Mouse (Mus musculus) liver, embryonic 11.5 days (tissue): ENCODE data around the gene Aptx. TPM values are rescaled to one million over a fixed set of nuclear protein-coding genes. Genes with fewer than 3 reads are reported as not detected.

Experiments used
- ATAC-seq: fragments of 200-750 bp; cut with Nextera tagmentation; replicated peaks from 2 replicates; pipeline ENCODE4 v1.8.0; 2017; ENCODE audit warnings: moderate number of reproducible peaks, mild to moderate bottlenecking, moderate TSS enrichment, moderate library complexity; ENCODE audit not compliant: low FRiP score
- DNase-seq: peaks from one replicate; pipeline ENCODE4 v3.0.0-alpha.2; 2017; ENCODE audit warnings: low spot score
- H3K27ac ChIP-seq: fragments of 300-500 bp; sonication (generic); 2 replicates; pipeline ENCODE4 v1.5.1; 2014; ENCODE audit warnings: mild to moderate bottlenecking, low read depth, low read length, control low read depth
- H3K27me3 ChIP-seq: fragments of 300-500 bp; sonication (generic); replicated peaks from 2 replicates; pipeline ENCODE4 v1.6.1; 2014; ENCODE audit warnings: low read length, mixed read lengths; ENCODE audit not compliant: control insufficient read depth, insufficient read depth
- H3K36me3 ChIP-seq: fragments of 300-500 bp; sonication (generic); 2 replicates; pipeline ENCODE4 v1.6.1; 2014; ENCODE audit warnings: mild to moderate bottlenecking, low read length, moderate library complexity, mixed read lengths; ENCODE audit not compliant: control insufficient read depth, insufficient read depth
- H3K4me1 ChIP-seq: fragments of 300-500 bp; sonication (generic); replicated peaks from 2 replicates; pipeline ENCODE4 v1.6.1; 2014; ENCODE audit warnings: low read length, mixed read lengths; ENCODE audit not compliant: control insufficient read depth, insufficient read depth
- H3K4me2 ChIP-seq: fragments of 300-500 bp; sonication (generic); 2 replicates; pipeline ENCODE4 v1.6.1; 2014; ENCODE audit warnings: mild to moderate bottlenecking, control low read depth, moderate library complexity
- H3K4me3 ChIP-seq: fragments of 300-500 bp; sonication (generic); 2 replicates; pipeline ENCODE4 v1.5.1; 2014; ENCODE audit warnings: low read depth, low read length, control low read depth
- H3K9ac ChIP-seq: fragments of 300-500 bp; sonication (generic); 2 replicates; pipeline ENCODE4 v1.6.1; 2014; ENCODE audit warnings: low read depth, low read length, control low read depth
- H3K9me3 ChIP-seq: fragments of 300-500 bp; sonication (generic); 2 replicates; pipeline ENCODE4 v1.6.1; 2016; ENCODE audit warnings: low read length, inconsistent platforms, mixed read lengths; ENCODE audit not compliant: control insufficient read depth
- WGBS: fragments of 180-500 bp; shearing (Covaris S2); extraction: QIAGEN DNeasy Blood & Tissue Kit; methylation state at CpG from one replicate; pipeline ENCODE4 v1.1.7; 2014; 5-methylcytosine and 5-hydroxymethylcytosine counted together
- polyA plus RNA-seq: library from polyadenylated mRNA; unstranded; fragments of >200 nt; fragmentation: Nextera tagmentation; extraction: Ambion mirVana; gene quantifications from 2 replicates; pipeline ENCODE4 v1.2.1, GENCODE M21; 2014

The Aptx gene
- 21.2 and 23.4 TPM in 2 replicates for polyA plus RNA-seq

DNA sequence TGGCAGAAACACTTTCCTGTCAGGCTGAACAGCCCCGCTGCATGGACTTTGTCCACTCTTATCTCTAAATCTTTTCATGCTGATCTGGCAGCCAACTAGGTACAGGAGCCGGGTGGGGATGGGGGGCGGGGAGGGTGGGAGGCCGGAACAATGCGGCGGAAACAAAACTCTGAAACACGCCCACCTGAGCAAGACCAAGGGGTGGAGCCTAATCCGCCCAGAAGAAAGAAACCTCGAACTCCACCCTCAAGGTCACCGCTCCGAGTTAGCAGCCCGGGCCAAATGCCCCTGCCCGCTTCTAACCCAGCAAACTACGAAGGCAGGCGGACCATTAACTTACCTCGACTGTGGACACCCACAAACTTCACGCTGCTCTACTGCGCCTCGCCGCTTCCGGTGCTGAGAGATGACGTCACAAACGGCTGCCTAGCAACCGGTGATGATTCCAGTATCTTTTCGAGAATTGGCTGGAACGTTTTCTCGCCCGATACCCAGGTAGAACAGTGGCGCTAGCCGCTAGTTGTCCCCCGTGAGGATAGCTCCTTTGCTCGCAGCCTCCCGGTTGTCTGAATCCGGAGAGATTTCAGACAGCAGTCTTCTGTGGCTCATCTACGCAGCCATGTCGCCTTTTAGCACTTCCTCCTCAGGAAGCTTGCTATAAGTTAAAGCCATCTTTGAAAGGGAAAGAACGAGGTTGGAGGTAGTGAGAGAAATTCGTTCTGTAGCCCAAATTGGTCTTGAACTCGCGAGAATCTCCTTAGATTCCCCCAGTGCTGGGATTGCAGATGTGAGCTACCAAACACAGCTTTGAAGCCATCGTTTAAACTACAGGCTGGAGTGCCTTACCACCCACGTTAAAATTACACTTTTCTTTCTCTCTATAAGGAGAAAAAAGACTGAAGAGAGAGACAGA lies at the start of gene Aptx:
Aptx (minus strand) TSS at position 398 of the 913 bp plus-strand sequence.
- H3K4me3 ChIP-seq = peak within 1 kb of the TSS; percentile 62
- under 1% methylated on average over 42 of the region's 42 CpGs for WGBS
- H3K4me2 ChIP-seq = peak within 1 kb of the TSS; percentile 68
- H3K4me1 ChIP-seq = peaks cover 18% of the 10 kb centered on the region
- DNase-seq (peak; percentile 96), ATAC-seq (peak; percentile 91)
- H3K27me3 ChIP-seq = no peaks in the 10 kb centered on the region
- no peaks in the 10 kb centered on the region for H3K36me3 ChIP-seq
- H3K9ac ChIP-seq = peak within 1 kb of the TSS; percentile 70
- H3K9me3 ChIP-seq = no peaks in the 10 kb centered on the region
- peak within 1 kb of the TSS; percentile 93 for H3K27ac ChIP-seq

GRCm38 (mm10) chr4:40735351-40735750 lies 32.4 kb upstream of the Aptx start:
- ATAC-seq = 0 out of 2 replicates have a peak, but pooled peaks have one; percentile 9

DNA sequence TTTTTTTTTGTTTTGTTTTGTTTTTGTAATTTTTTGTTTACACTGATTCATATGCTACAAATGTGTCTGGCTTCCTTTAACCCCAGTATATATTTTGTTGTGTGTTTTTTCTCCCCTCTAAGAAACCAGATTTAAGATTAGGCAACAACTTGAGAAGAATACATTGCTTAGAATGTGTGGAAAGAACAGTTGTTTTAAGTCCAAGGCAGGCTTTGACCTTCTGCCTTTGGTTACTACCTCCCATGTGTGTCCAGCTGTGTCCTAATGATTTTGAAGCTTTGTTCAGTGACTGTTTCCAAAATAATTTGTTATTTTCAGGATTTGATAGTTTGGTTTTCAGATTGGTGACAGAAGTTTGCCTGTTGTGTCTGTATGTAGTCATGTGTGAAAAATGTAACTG lies 28.3 kb upstream of the Aptx start:
- Histone ChIP-seq H3K4me2 (no peak overlapping the region), H3K4me1 (peaks cover 7% of the 10 kb centered on the region; the same call in 1 of the 2 replicates), H3K27me3 (no peaks in the 10 kb centered on the region), H3K4me3 (no peak overlapping the region), H3K9ac (no peak overlapping the region), H3K9me3 (no peaks in the 10 kb centered on the region), H3K27ac (no peak overlapping the region), H3K36me3 (peaks cover 51% of the 10 kb centered on the region)
- ATAC-seq (no peak), DNase-seq (no peak)

More at GRCm38 (mm10) chr4:40735351-40735750, 32.4 kb upstream of the Aptx start:
- H3K36me3 ChIP-seq = peaks cover 35% of the 10 kb centered on the region
- H3K27ac ChIP-seq = no peak overlapping the region
- no peaks in the 10 kb centered on the region for H3K27me3 ChIP-seq
- H3K9ac ChIP-seq = no peak overlapping the region
- H3K4me2 ChIP-seq = no peak overlapping the region
- DNase-seq = no peak
- no peaks in the 10 kb centered on the region for H3K4me1 ChIP-seq
- 88% methylated on average over 1 of the region's 1 CpGs for WGBS
- H3K4me3 ChIP-seq = no peak overlapping the region
- no peaks in the 10 kb centered on the region for H3K9me3 ChIP-seq

DNA sequence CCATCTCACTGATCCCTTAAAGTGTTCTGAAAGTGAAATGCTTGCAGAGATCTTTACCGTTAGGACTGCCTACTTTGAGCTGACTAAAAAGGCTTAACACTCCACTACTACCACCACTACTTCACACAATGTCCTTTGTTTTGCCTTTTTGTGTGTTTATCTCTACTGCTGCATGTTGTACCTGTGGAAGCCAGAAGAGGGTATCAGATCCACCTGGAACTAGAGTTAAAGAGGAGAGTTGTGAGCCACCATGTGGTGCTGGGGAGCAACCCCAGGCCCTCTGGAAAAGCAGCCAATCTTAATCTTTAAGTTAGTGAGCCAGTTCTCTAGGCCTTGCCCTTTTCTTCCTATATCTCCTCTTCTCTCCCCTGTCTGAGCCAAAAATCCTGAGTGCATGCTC lies 24.3 kb upstream of the Aptx start:
- H3K27me3 ChIP-seq = no peaks in the 10 kb centered on the region
- H3K36me3 ChIP-seq = peaks cover 50% of the 10 kb centered on the region
- H3K9ac ChIP-seq = no peak overlapping the region
- H3K4me2 ChIP-seq = no peak overlapping the region
- H3K4me3 ChIP-seq = no peak overlapping the region
- H3K9me3 ChIP-seq = no peaks in the 10 kb centered on the region
- ATAC-seq (no peak), DNase-seq (no peak)
- H3K4me1 ChIP-seq = peaks cover 28% of the 10 kb centered on the region
- H3K27ac ChIP-seq = no peak overlapping the region
- 95% methylated on average over 1 of the region's 1 CpGs for WGBS

DNA sequence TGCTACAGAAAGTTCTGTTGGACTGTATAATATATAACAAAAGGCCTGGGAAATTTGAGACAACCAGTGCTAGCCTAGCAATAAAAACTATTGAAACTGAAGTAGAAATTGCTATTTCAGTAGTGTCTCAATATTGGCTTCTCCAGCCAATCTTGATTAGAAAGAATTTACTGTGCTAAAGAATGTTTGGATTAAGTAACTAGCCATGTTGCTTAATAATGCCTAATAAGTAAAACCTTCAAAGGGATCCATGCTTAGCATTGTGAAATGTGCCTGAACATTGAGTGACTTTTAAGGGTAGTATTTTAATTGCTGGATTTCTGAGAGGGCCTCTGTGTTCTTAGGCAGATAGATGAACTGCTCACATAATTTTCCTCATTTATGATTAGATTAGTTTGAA lies 22.6 kb upstream of the Aptx start:
- Histone ChIP-seq H3K4me2 (peak overlapping the region; percentile 93; the same call in 1 of the 2 replicates), H3K4me3 (no peak overlapping the region), H3K27me3 (no peaks in the 10 kb centered on the region), H3K9me3 (no peaks in the 10 kb centered on the region), H3K27ac (no peak overlapping the region), H3K4me1 (peaks cover 37% of the 10 kb centered on the region), H3K36me3 (peaks cover 38% of the 10 kb centered on the region), H3K9ac (no peak overlapping the region)
- ATAC-seq (no peak), DNase-seq (no peak)

- Histone ChIP-seq H3K4me3 (peak overlapping the region; percentile 85), H3K4me2 (peak overlapping the region; percentile 93), H3K9ac (no peak overlapping the region), H3K36me3 (peaks cover 35% of the 10 kb centered on the region), H3K27ac (no peak overlapping the region), H3K27me3 (no peaks in the 10 kb centered on the region), H3K4me1 (peaks cover 37% of the 10 kb centered on the region), H3K9me3 (no peaks in the 10 kb centered on the region)
- WGBS = 88% methylated on average over 7 of the region's 7 CpGs
- ATAC-seq = no peak
- no peak for DNase-seq
These were observed 22.1 kb upstream of the Aptx start for GRCm38 (mm10) chr4:40725141-40725540.

GRCm38 (mm10) chr4:40722687-40723460 lies 19.9 kb upstream of the Aptx start:
- H3K36me3 ChIP-seq = peaks cover 22% of the 10 kb centered on the region; the same call in 1 of the 2 replicates
- peak overlapping the region; percentile 93 for H3K4me2 ChIP-seq
- peak overlapping the region; percentile 85 for H3K4me3 ChIP-seq
- H3K27ac ChIP-seq = peak overlapping the region; percentile 98
- H3K27me3 ChIP-seq = no peaks in the 10 kb centered on the region
- H3K9ac ChIP-seq = peak overlapping the region; percentile 96
- DNase-seq (peak; percentile 85), ATAC-seq (peak; percentile 75)
- peaks cover 37% of the 10 kb centered on the region for H3K4me1 ChIP-seq
- H3K9me3 ChIP-seq = no peaks in the 10 kb centered on the region
- under 1% methylated on average over 56 of the region's 62 CpGs for WGBS

DNA sequence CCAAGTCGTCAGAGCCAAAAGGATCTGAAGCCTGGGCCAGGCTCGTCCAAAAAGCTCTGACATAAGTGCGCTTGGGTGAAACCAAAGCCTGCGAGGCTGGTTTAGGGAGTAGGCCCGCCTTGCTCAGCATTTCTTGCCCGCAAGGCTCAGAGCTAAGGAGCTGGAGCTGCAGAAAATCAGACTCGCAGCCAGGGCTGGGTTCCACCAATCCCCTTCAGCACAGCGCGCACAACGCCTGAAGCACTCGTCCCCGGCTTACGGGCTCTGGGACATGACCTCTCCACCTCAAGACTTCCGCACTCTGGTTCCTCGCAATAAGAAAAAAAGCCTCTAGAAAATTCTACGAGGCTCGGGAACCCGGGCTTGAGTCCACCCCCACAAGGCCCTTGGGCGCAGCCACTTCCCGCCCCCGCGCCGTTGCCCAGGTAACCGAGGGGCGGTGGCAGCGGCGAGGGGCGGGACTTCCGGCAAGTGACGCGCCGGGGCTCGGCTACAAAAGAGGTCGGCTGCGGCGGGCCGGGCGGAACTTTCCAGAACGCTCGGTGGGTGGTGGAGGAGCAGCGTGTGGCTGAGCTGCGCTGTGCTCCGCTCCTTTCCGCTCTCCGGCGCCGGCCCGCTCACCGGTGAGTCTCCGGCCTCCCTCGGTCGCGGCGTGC lies 19.1 kb upstream of the Aptx start, which contains the start of gene Dnaja1:
Dnaja1 (plus strand) TSS at position 140 of the 656 bp plus-strand sequence.
- Histone ChIP-seq H3K4me2 (peak within 1 kb of the TSS; percentile 93), H3K36me3 (peaks cover 17% of the 10 kb centered on the region; the same call in 1 of the 2 replicates), H3K9ac (peak within 1 kb of the TSS; percentile 96), H3K9me3 (no peaks in the 10 kb centered on the region), H3K4me1 (peaks cover 34% of the 10 kb centered on the region), H3K27ac (peak within 1 kb of the TSS; percentile 98), H3K4me3 (peak within 1 kb of the TSS; percentile 85), H3K27me3 (no peaks in the 10 kb centered on the region)
- WGBS = under 1% methylated on average over 51 of the region's 54 CpGs
- peak; percentile 89 for ATAC-seq
- DNase-seq = peak; percentile 98
